Comparison of ENCODE assay signal across 18 mouse cellular contexts in the genomic region with DNA sequence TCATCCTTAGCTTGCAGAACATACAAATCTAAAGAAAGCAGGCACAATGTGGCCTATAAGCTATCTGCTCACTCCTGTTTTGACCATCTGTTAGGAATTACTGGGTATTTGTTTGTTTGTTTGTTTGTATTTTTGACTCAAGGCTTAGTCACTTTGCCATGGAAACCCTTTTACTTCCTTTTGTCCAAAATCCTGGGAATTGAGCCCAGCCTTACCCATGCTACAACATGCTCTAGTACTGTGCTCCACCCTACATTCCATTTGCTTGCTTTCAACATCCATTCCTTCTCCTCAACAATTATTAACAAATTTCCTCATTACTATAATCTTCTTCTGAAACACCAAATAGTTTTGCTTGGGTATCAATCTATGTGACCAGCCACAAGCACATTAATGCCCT.
"Had no signal": no experiment of that assay in that cellular context is flagged by ENCODE, and none has a peak within 500 bp of the region (broad histone marks: within the 10 kb centered on the region; RNA-seq: fewer than 3 reads in every experiment).

No protein-coding gene starts in this region.

- H3K27ac ChIP-seq: kidney, postnatal 0 days; limb, embryonic 15.5 days; macrophage; midbrain, embryonic 15.5 days; neural tube, embryonic 13.5 days had no signal

- ATAC-seq: intestine, postnatal 0 days; midbrain, embryonic 15.5 days had no signal

- DNase-seq: kidney, adult 8-10 months; kidney, postnatal 36 days; layer of hippocampus, adult 9-11 months; layer of hippocampus, postnatal 36 days; retina, postnatal 1 day; right cerebral cortex, postnatal 4 days; spleen, adult 18-20 months; thymus, adult 18-20 months; thymus, postnatal 14 days had no signal

- H3K4me1 ChIP-seq: limb, embryonic 15.5 days; midbrain, embryonic 15.5 days; neural tube, embryonic 13.5 days had no signal

- H3K4me2 ChIP-seq: limb, embryonic 15.5 days; midbrain, embryonic 11.5 days; midbrain, embryonic 15.5 days; neural tube, embryonic 13.5 days; stomach, embryonic 15.5 days had no signal

- H3K9me3 ChIP-seq: limb, embryonic 15.5 days; megakaryocyte, embryonic 14.5 days; midbrain, embryonic 15.5 days; neural tube, embryonic 13.5 days; stomach, embryonic 15.5 days had no signal

- H3K36me3 ChIP-seq: midbrain, embryonic 15.5 days had no signal

- H3K27me3 ChIP-seq: limb, embryonic 15.5 days; megakaryocyte, embryonic 14.5 days; midbrain, embryonic 15.5 days; neural tube, embryonic 13.5 days; stomach, embryonic 15.5 days had no signal

- H3K4me3 ChIP-seq: limb, embryonic 15.5 days; megakaryocyte, embryonic 14.5 days; midbrain, embryonic 15.5 days; neural tube, embryonic 13.5 days; stomach, embryonic 15.5 days had no signal

- H3K9ac ChIP-seq: limb, embryonic 15.5 days; midbrain, embryonic 15.5 days; neural tube, embryonic 13.5 days; stomach, embryonic 15.5 days had no signal
